Mouse (Mus musculus) embryonic facial prominence, embryonic 14.5 days (tissue): ENCODE data around the gene Ptbp3. TPM values are rescaled to one million over a fixed set of nuclear protein-coding genes. Genes with fewer than 3 reads are reported as not detected.

Experiments
- ATAC-seq: fragments of 200-750 bp; cut with Nextera tagmentation; 2 replicates; pipeline ENCODE4 v1.8.0; 2017; ENCODE audit warnings: low read depth, moderate number of reproducible peaks, moderate TSS enrichment
- DNase-seq: peaks from one replicate; pipeline ENCODE4 v3.0.0-alpha.2; 2015; ENCODE audit warnings: low spot score
- H3K27ac ChIP-seq: fragments of 300-500 bp; sonication (generic); replicated peaks from 2 replicates; pipeline ENCODE4 v1.5.1; 2014; ENCODE audit warnings: low read depth, mild to moderate bottlenecking, low read length, moderate library complexity
- H3K27me3 ChIP-seq: fragments of 300-500 bp; sonication (generic); replicated peaks from 2 replicates; pipeline ENCODE4 v1.6.1; 2014; ENCODE audit warnings: low read length; ENCODE audit not compliant: control insufficient read depth, insufficient read depth
- H3K36me3 ChIP-seq: fragments of 300-500 bp; sonication (generic); 2 replicates; pipeline ENCODE4 v1.6.1; 2014; ENCODE audit warnings: low read length, mixed read lengths; ENCODE audit not compliant: control insufficient read depth, insufficient read depth
- H3K4me1 ChIP-seq: fragments of 300-500 bp; sonication (generic); 2 replicates; pipeline ENCODE4 v1.6.1; 2014; ENCODE audit warnings: antibody characterized with exemption, low read length; ENCODE audit not compliant: control insufficient read depth, insufficient read depth
- H3K4me2 ChIP-seq: fragments of 300-500 bp; sonication (generic); 2 replicates; pipeline ENCODE4 v1.6.1; 2014; ENCODE audit warnings: low read depth, mild to moderate bottlenecking, low read length, moderate library complexity, mixed read lengths
- H3K4me3 ChIP-seq: fragments of 300-500 bp; sonication (generic); 2 replicates; pipeline ENCODE4 v1.5.1; 2014; ENCODE audit warnings: low read depth, mild to moderate bottlenecking, low read length
- H3K9ac ChIP-seq: fragments of 300-500 bp; sonication (generic); 2 replicates; pipeline ENCODE4 v1.6.1; 2014; ENCODE audit warnings: low read depth, mild to moderate bottlenecking, low read length, moderate library complexity, mixed read lengths
- H3K9me3 ChIP-seq: fragments of 300-500 bp; sonication (generic); 2 replicates; pipeline ENCODE4 v1.6.1; 2016; ENCODE audit warnings: low read length; ENCODE audit not compliant: control insufficient read depth
- whole genome bisulfite sequencing: fragments of 180-500 bp; shearing (Covaris S2); extraction: QIAGEN DNeasy Blood & Tissue Kit; methylation state at CpG from one replicate; pipeline ENCODE4 v1.1.7; 2014; 5-methylcytosine and 5-hydroxymethylcytosine counted together
- polyA plus RNA-seq: library from polyadenylated mRNA; unstranded; fragments of >200 nt; fragmentation: Nextera tagmentation; extraction: Ambion mirVana; gene quantifications from 2 replicates; pipeline ENCODE4 v1.2.1, GENCODE M21; 2014

The Ptbp3 gene
- polyA plus RNA-seq, 1 experiment from 2014 or later, result 53.0 TPM

GRCm38 (mm10) chr4:59548011-59548559 lies 1.1 kb downstream of the Ptbp3 start:
- 0 out of 2 replicates have a peak, but pooled peaks cover 2% of the 10 kb centered on the region for H3K9me3 ChIP-seq
- WGBS, result 3% methylated on average over 18 of the region's 18 CpGs
- no peaks in the 10 kb centered on the region for H3K36me3 ChIP-seq
- peak overlapping the region; percentile 88 for H3K9ac ChIP-seq
- H3K4me1 ChIP-seq, result peaks cover 18% of the 10 kb centered on the region
- H3K27me3 ChIP-seq, result no peaks in the 10 kb centered on the region
- no peak for ATAC-seq
- peak overlapping the region; percentile 79 for H3K4me3 ChIP-seq
- peak overlapping the region; percentile 92; the same call in 1 of the 2 replicates for H3K27ac ChIP-seq
- H3K4me2 ChIP-seq, result peak overlapping the region; percentile 85
- no peak for DNase-seq

- Histone ChIP-seq H3K4me3 (peak overlapping the region; percentile 79), H3K4me1 (peaks cover 18% of the 10 kb centered on the region), H3K9me3 (0 out of 2 replicates have a peak, but pooled peaks cover 3% of the 10 kb centered on the region), H3K9ac (peak overlapping the region; percentile 88; the same call in 1 of the 2 replicates), H3K4me2 (peak overlapping the region; percentile 85), H3K27me3 (no peaks in the 10 kb centered on the region), H3K27ac (no peak overlapping the region), H3K36me3 (no peaks in the 10 kb centered on the region)
- no peak for ATAC-seq
- DNase-seq, result peak; percentile 14
- 19% methylated on average over 11 of the region's 11 CpGs for WGBS
Measured at GRCm38 (mm10) chr4:59547136-59547889, 1.9 kb downstream of the Ptbp3 start.

- H3K4me1 ChIP-seq, result peaks cover 18% of the 10 kb centered on the region
- ATAC-seq (no peak), DNase-seq (no peak)
- 0 out of 2 replicates have a peak, but pooled peaks cover 3% of the 10 kb centered on the region for H3K9me3 ChIP-seq
- H3K4me3 ChIP-seq, result 0 out of 2 replicates have a peak overlapping the region, but pooled peaks have one; percentile 0
- peak overlapping the region; percentile 85 for H3K4me2 ChIP-seq
- H3K27me3 ChIP-seq, result no peaks in the 10 kb centered on the region
- no peak overlapping the region for H3K27ac ChIP-seq
- WGBS, result 52% methylated on average over 7 of the region's 7 CpGs
- no peaks in the 10 kb centered on the region for H3K36me3 ChIP-seq
- no peak overlapping the region for H3K9ac ChIP-seq
Measured at GRCm38 (mm10) chr4:59546285-59547071, 2.7 kb downstream of the Ptbp3 start.

- Histone ChIP-seq H3K9me3 (0 out of 2 replicates have a peak, but pooled peaks cover 3% of the 10 kb centered on the region), H3K9ac (no peak overlapping the region), H3K27me3 (no peaks in the 10 kb centered on the region), H3K27ac (no peak overlapping the region), H3K36me3 (no peaks in the 10 kb centered on the region), H3K4me1 (peaks cover 18% of the 10 kb centered on the region), H3K4me3 (no peak overlapping the region), H3K4me2 (no peak overlapping the region)
- DNase-seq, result no peak
- no peak for ATAC-seq
- WGBS, result 65% methylated on average over 2 of the region's 2 CpGs
Measured at GRCm38 (mm10) chr4:59544654-59545053, 4.5 kb downstream of the Ptbp3 start.

- Histone ChIP-seq H3K9ac (no peak overlapping the region), H3K4me3 (no peak overlapping the region), H3K27ac (no peak overlapping the region), H3K4me2 (no peak overlapping the region), H3K9me3 (0 out of 2 replicates have a peak, but pooled peaks cover 3% of the 10 kb centered on the region), H3K36me3 (no peaks in the 10 kb centered on the region), H3K27me3 (no peaks in the 10 kb centered on the region), H3K4me1 (peaks cover 18% of the 10 kb centered on the region)
- no peak for DNase-seq
- no peak for ATAC-seq
Measured at GRCm38 (mm10) chr4:59543006-59543405, 6.2 kb downstream of the Ptbp3 start.

GRCm38 (mm10) chr4:59536281-59536680 lies 12.9 kb downstream of the Ptbp3 start:
- no peaks in the 10 kb centered on the region for H3K27me3 ChIP-seq
- ATAC-seq, result no peak
- H3K27ac ChIP-seq, result no peak overlapping the region
- H3K9ac ChIP-seq, result no peak overlapping the region
- no peaks in the 10 kb centered on the region for H3K9me3 ChIP-seq
- no peak overlapping the region for H3K4me2 ChIP-seq
- 100% methylated on average over 1 of the region's 1 CpGs for WGBS
- no peaks in the 10 kb centered on the region for H3K36me3 ChIP-seq
- H3K4me1 ChIP-seq, result no peaks in the 10 kb centered on the region
- H3K4me3 ChIP-seq, result no peak overlapping the region
- DNase-seq, result no peak

GRCm38 (mm10) chr4:59535624-59536023 lies 13.5 kb downstream of the Ptbp3 start:
- Histone ChIP-seq H3K27me3 (no peaks in the 10 kb centered on the region), H3K4me2 (no peak overlapping the region), H3K36me3 (no peaks in the 10 kb centered on the region), H3K9ac (no peak overlapping the region), H3K27ac (no peak overlapping the region), H3K4me3 (no peak overlapping the region), H3K4me1 (no peaks in the 10 kb centered on the region), H3K9me3 (no peaks in the 10 kb centered on the region)
- DNase-seq (no peak), ATAC-seq (no peak)

- H3K4me1 ChIP-seq, result no peaks in the 10 kb centered on the region
- ATAC-seq (no peak), DNase-seq (no peak)
- WGBS, result 74% methylated on average over 2 of the region's 2 CpGs
- H3K4me2 ChIP-seq, result no peak overlapping the region
- H3K9ac ChIP-seq, result no peak overlapping the region
- H3K4me3 ChIP-seq, result no peak overlapping the region
- no peak overlapping the region for H3K27ac ChIP-seq
- no peaks in the 10 kb centered on the region for H3K9me3 ChIP-seq
- no peaks in the 10 kb centered on the region for H3K27me3 ChIP-seq
- no peaks in the 10 kb centered on the region for H3K36me3 ChIP-seq
Measured at GRCm38 (mm10) chr4:59533268-59533667, 15.9 kb downstream of the Ptbp3 start.
